Mouse (Mus musculus) small intestine, adult 2 months (tissue): Measurements from ENCODE around the gene Ralgapb.

Experiments used
- CTCF ChIP-seq: fragments of 200-500 bp; IDR thresholded peaks from 2 replicates; pipeline ENCODE4 v1.5.1; 2012; ENCODE audit warnings: low read depth, mild to moderate bottlenecking, control low read depth, inconsistent platforms, low read length, moderate library complexity, mixed read lengths; ENCODE audit not compliant: insufficient replicate concordance, insufficient read length; ENCODE audit errors: extremely low read depth
- POLR2A ChIP-seq: fragments of 200-500 bp; IDR thresholded peaks from 2 replicates; pipeline ENCODE4 v1.6.1; 2012; ENCODE audit warnings: low read depth, mild to moderate bottlenecking, control low read depth, inconsistent platforms, low read length, moderate library complexity

DNA sequence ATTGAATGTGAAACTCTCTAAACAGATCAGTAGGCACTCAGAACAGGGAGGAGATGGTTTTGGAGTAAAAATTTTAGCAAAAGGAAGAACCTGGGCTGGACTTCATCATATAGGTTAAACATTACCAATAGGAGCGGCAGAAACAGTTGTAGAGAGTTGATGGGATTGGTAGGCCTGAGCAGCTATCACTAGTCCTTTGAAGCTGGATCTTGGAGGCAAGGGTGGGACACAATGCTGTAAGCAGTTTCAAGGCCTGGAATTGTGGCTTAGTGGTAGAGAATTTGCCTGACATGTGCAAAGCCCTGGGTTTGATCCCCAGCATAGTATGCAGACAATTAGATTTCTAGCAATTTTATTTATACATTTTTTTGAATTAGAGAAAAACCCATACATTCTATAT is 9.0 kb downstream of the Ralgapb start:
- TF ChIP-seq POLR2A (no peak), CTCF (no peak)
